Mouse (Mus musculus) stomach, postnatal 0 days (tissue): ENCODE data around the gene Coro1b. TPM values are rescaled to one million over a fixed set of nuclear protein-coding genes. Genes with fewer than 3 reads are reported as not detected.
A peak's percentile ranks its signal among the peaks of the same experiment; 100 is the strongest.

ENCODE experiments used
- ATAC-seq: fragments of 200-750 bp; cut with Nextera tagmentation; 2 replicates; pipeline ENCODE4 v1.8.0; 2017; ENCODE audit not compliant: low FRiP score, low TSS enrichment
- DNase-seq: peaks from one replicate; pipeline ENCODE4 v3.0.0-alpha.2; 2016; ENCODE audit warnings: low spot score
- H3K27ac ChIP-seq: fragments of 300-500 bp; sonication (generic); replicated peaks from 2 replicates; pipeline ENCODE4 v1.5.1; 2014; ENCODE audit warnings: mild to moderate bottlenecking, control low read depth
- H3K27me3 ChIP-seq: fragments of 300-500 bp; sonication (generic); 2 replicates; pipeline ENCODE4 v1.6.1; 2014; ENCODE audit warnings: low read length; ENCODE audit not compliant: control insufficient read depth, insufficient read depth
- H3K36me3 ChIP-seq: fragments of 300-500 bp; sonication (generic); 2 replicates; pipeline ENCODE4 v1.6.1; 2014; ENCODE audit warnings: low read length, mixed read lengths; ENCODE audit not compliant: control insufficient read depth, insufficient read depth
- H3K4me1 ChIP-seq: fragments of 300-500 bp; sonication (generic); replicated peaks from 2 replicates; pipeline ENCODE4 v1.6.1; 2014; ENCODE audit warnings: antibody characterized with exemption; ENCODE audit not compliant: control insufficient read depth, insufficient read depth
- H3K4me2 ChIP-seq: fragments of 300-500 bp; sonication (generic); replicated peaks from 2 replicates; pipeline ENCODE4 v1.6.1; 2014; ENCODE audit warnings: low read depth, mild to moderate bottlenecking, control low read depth, moderate library complexity
- H3K4me3 ChIP-seq: fragments of 300-500 bp; sonication (generic); 2 replicates; pipeline ENCODE4 v1.5.1; 2014; ENCODE audit warnings: low read depth, low read length, control low read depth
- H3K9ac ChIP-seq: fragments of 300-500 bp; sonication (generic); 2 replicates; pipeline ENCODE4 v1.6.1; 2014; ENCODE audit warnings: mild to moderate bottlenecking, low read length, control low read depth, mixed read lengths
- H3K9me3 ChIP-seq: fragments of 300-500 bp; sonication (generic); 2 replicates; pipeline ENCODE4 v1.6.1; 2016; ENCODE audit warnings: low read length; ENCODE audit not compliant: control insufficient read depth
- CTCF ChIP-seq: IDR thresholded peaks from 2 replicates; pipeline ENCODE4 v1.5.1; 2016; ENCODE audit warnings: antibody characterized with exemption, low read depth, mild to moderate bottlenecking, moderate library complexity
- EP300 ChIP-seq: optimal IDR thresholded peaks from 2 replicates; pipeline ENCODE3; 2016; ENCODE audit warnings: antibody characterized with exemption
- WGBS: fragments of 180-500 bp; shearing (Covaris S2); extraction: QIAGEN DNeasy Blood & Tissue Kit; methylation state at CpG from one replicate; pipeline ENCODE4 v1.1.7; 2014; 5-methylcytosine and 5-hydroxymethylcytosine counted together
- polyA plus RNA-seq: library from polyadenylated mRNA; unstranded; fragments of >200 nt; fragmentation: Nextera tagmentation; extraction: Ambion mirVana; gene quantifications from 2 replicates; pipeline ENCODE4 v1.2.1, GENCODE M21; 2015

Gene Coro1b
- polyA plus RNA-seq, 1 experiment from 2014 or later = 127 TPM

- ATAC-seq = no peak
Measured at GRCm38 (mm10) chr19:4170723-4171392, 22.4 kb downstream of the Coro1b start.

DNA sequence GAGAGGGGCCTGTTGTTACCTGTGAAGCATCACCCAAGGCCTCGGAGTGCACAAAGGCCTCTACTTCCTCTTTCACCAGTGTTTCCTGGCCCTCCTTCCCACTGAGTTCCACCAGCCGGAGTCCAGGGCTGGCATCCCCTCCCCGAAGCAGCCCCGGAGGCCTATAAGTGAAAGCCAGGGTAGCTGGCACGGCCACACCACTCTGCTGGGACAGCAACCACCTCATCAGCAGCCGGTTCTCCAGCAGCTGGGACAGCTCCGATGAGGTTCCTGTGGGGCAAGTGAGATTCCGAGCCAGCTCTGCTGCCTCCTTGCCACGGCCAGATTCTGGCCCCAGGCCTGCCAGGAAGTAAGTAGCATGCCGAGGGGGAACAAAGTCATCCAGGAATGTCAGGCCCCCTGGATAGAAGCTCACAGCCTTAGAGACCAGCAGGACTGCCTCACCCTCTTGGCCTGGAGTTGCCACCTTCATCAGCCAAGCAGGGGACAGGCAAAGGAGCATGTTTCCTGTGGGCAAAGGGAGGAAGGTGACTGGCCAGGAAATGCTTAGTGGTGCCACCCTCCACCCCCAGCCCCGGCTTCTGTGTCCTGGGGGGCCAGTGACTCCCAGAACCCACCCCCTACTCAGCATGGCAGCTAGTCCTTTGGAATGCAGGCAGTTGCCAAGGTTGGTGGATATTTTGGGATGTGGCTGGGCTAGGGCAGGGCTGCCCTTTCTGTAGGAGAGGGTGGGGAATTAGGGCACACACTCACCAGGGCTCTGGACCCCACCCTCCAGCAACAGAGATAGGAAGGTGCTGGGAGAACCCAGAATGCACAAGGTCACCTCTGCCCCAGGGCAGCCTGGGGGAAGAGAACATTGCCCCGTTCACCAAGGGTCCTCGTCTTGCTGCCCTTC is 23.2 kb downstream of the Coro1b start:
- no peak for ATAC-seq
- H3K9me3 ChIP-seq = no peaks in the 10 kb centered on the region
- no peak for TF ChIP-seq CTCF
- TF ChIP-seq EP300 = no peak
- no peak for DNase-seq
- H3K36me3 ChIP-seq = no peaks in the 10 kb centered on the region
- no peak overlapping the region for H3K4me3 ChIP-seq
- peak overlapping the region; percentile 27; the same call in 1 of the 2 replicates for H3K9ac ChIP-seq
- no peaks in the 10 kb centered on the region for H3K27me3 ChIP-seq
- H3K4me1 ChIP-seq = peaks cover 10% of the 10 kb centered on the region; the same call in 1 of the 2 replicates
- no peak overlapping the region for H3K4me2 ChIP-seq
- WGBS = 58% methylated on average over 13 of the region's 13 CpGs
- H3K27ac ChIP-seq = no peak overlapping the region

More at GRCm38 (mm10) chr19:4170723-4171392, 22.4 kb downstream of the Coro1b start:
- Histone ChIP-seq H3K4me1 (peaks cover 10% of the 10 kb centered on the region; the same call in 1 of the 2 replicates), H3K4me3 (no peak overlapping the region), H3K4me2 (no peak overlapping the region), H3K27ac (no peak overlapping the region), H3K27me3 (no peaks in the 10 kb centered on the region), H3K9me3 (no peaks in the 10 kb centered on the region), H3K9ac (0 out of 2 replicates have a peak overlapping the region, but pooled peaks have one; percentile 4), H3K36me3 (no peaks in the 10 kb centered on the region)
- no peak for DNase-seq
- TF ChIP-seq CTCF (no peak), EP300 (no peak)
- 95% methylated on average over 10 of the region's 10 CpGs for WGBS

GRCm38 (mm10) chr19:4172925-4173324 is 24.5 kb downstream of the Coro1b start:
- Histone ChIP-seq H3K9me3 (no peaks in the 10 kb centered on the region), H3K4me2 (no peak overlapping the region), H3K27me3 (no peaks in the 10 kb centered on the region), H3K9ac (no peak overlapping the region), H3K4me3 (no peak overlapping the region), H3K27ac (no peak overlapping the region), H3K4me1 (peaks cover 10% of the 10 kb centered on the region; the same call in 1 of the 2 replicates), H3K36me3 (no peaks in the 10 kb centered on the region)
- no peak for TF ChIP-seq EP300
- TF ChIP-seq CTCF = no peak; the same call in 1 of the 2 replicates
- DNase-seq = no peak
- ATAC-seq = no peak
- 69% methylated on average over 11 of the region's 11 CpGs for WGBS

DNA sequence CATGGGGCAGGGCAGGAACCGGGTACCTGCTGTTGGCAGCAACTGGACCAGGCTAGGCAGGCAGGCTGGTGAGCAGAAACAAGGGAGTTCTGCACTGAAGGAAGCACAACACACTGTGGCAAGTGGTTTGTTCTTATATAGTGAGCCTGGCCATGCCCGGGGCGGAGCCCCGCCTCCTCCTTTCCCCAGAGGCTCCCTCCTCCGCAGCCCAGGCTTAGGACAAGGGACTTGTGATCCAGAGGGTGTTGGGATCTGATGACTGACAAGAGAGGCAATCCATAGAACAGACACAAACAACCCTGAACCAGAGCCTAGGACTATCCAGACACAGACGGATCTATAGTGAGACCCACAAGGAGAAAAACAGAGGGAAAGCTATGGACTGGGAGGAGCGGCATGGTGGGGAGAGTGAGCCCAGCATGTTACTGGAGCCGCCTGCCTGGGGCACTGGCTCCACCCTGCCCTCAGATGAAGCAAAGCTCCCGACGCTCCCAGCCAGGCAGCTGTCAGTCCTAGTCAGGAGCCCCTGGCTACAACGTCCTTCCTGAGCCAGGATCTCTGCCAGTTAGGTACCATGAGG is 27.0 kb downstream of the Coro1b start, which contains the start of gene Carns1:
Gene Carns1 (minus strand): TSS at position 112 of the 580 bp plus-strand sequence.
- H3K36me3 ChIP-seq = no peaks in the 10 kb centered on the region
- H3K9ac ChIP-seq = peak within 1 kb of the TSS; percentile 47
- H3K27ac ChIP-seq = peak within 1 kb of the TSS; percentile 18; the same call in 1 of the 2 replicates
- TF ChIP-seq CTCF = no peak
- TF ChIP-seq EP300 = no peak
- WGBS = 8% methylated on average over 11 of the region's 11 CpGs
- H3K9me3 ChIP-seq = no peaks in the 10 kb centered on the region
- H3K27me3 ChIP-seq = no peaks in the 10 kb centered on the region
- ATAC-seq (peak; percentile 70), DNase-seq (peak; percentile 73)
- peaks cover 5% of the 10 kb centered on the region; the same call in 1 of the 2 replicates for H3K4me1 ChIP-seq
- peak within 1 kb of the TSS; percentile 51 for H3K4me2 ChIP-seq
- H3K4me3 ChIP-seq = peak within 1 kb of the TSS; percentile 17; the same call in 1 of the 2 replicates

GRCm38 (mm10) chr19:4180411-4180810 is 32.0 kb downstream of the Coro1b start:
- 86% methylated on average over 7 of the region's 7 CpGs for WGBS
- no peak for ATAC-seq
- no peak overlapping the region for H3K4me2 ChIP-seq

More at GRCm38 (mm10) chr19:4180411-4180810, 32.0 kb downstream of the Coro1b start:
- no peak for TF ChIP-seq CTCF
- TF ChIP-seq EP300 = no peak
- Histone ChIP-seq H3K9me3 (no peaks in the 10 kb centered on the region), H3K27me3 (no peaks in the 10 kb centered on the region), H3K9ac (no peak overlapping the region), H3K36me3 (no peaks in the 10 kb centered on the region), H3K27ac (no peak overlapping the region), H3K4me1 (peaks cover 2% of the 10 kb centered on the region; the same call in 1 of the 2 replicates), H3K4me3 (no peak overlapping the region)
- DNase-seq = no peak
